Mouse (Mus musculus) bone marrow macrophage, adult 2 months (primary cell): ENCODE data around the gene Gdpgp1.

Source experiments
- CTCF ChIP-seq: IDR thresholded peaks from 2 replicates; pipeline ENCODE4 v1.5.1; 2012; ENCODE audit warnings: low read depth, mild to moderate bottlenecking, low read length, moderate library complexity
- POLR2A ChIP-seq: IDR thresholded peaks from 2 replicates; pipeline ENCODE4 v1.6.1; 2012; ENCODE audit warnings: mild to moderate bottlenecking, low read depth, low read length, borderline replicate concordance

DNA sequence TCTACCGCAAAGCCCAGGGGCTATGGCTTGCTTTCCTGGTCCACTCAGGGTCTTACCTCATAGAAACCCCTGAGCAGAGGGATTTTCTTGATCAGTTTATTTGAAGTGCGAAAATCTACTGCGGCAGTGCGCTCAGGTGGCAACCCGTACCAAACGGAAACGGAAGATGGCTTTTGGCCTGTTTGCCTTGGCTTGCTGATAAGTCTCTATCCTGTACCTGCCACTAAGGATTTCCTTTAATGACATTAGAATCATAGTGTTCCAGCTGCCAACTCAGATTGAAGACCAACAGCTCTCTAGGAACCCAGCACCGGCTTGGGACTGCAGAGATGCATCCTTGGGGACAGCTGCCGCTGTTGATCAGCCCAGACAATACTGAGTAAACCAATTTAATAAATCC lies 1.1 kb downstream of the Gdpgp1 start:
- no peak for TF ChIP-seq CTCF
- TF ChIP-seq POLR2A = no peak
